Mouse (Mus musculus): ENCODE data around the gene Hhat.
A peak's percentile ranks its signal among the peaks of the same experiment; 100 is the strongest.

Hhat gene

DNA sequence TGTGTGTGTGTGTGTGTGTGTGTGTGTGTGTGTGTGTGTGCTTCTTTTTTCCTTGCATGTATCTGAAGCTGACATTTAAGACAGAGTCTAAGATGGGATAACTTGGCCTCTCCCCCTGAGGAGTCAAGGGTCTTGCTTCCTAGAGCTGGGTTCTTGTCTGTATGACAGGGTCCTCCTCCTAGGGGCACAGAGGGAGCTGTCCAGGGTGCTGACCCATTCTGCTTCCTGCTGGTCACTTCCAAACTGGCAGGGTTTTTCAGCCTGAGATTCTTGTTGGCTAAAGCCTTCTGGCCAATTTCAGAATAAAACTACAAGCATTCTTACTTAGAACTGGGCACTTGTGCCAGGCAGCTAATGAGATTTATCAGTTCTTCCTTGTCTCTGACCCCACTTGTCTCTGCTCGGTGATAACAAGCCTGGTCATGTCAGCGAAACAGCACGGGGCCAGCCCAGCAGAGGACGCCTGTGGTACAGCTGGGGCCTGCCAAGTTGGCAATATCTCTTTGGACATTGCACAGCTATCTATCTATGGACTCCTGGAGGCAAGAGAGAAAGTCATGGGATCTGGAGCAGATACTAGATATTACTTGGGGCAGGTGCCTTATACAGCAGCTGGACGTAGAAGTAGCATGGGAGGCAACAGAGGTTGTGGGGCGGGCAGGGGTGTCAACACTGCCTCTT, 313.4 kb downstream of the Hhat start:
- TF ChIP-seq NANOG (IDR thresholded peaks at IDR 0.05; ENCODE audit: borderline replicate concordance, low read length): no peak
- TF ChIP-seq CTCF (conservative IDR thresholded peaks at IDR 0.05; ENCODE audit: low read length): no peak
- TF ChIP-seq POU5F1 (IDR thresholded peaks at IDR 0.05; ENCODE audit: borderline replicate concordance, low read length): no peak
- peaks cover 47% of the 10 kb centered on the region for H3K4me1 ChIP-seq (replicated peaks; ENCODE audit: low read depth, low read length)
- H3K4me3 ChIP-seq (replicated peaks; ENCODE audit: low read length): no peak overlapping the region
- H3K27me3 ChIP-seq (ENCODE audit: insufficient read depth, low read length): 0 out of 2 replicates have a peak, but pooled peaks cover 2% of the 10 kb centered on the region
- peaks cover 11% of the 10 kb centered on the region for H3K9me3 ChIP-seq (ENCODE audit: low read length)
- H3K36me3 ChIP-seq (ENCODE audit: insufficient read depth, low read length): no peaks in the 10 kb centered on the region

DNA sequence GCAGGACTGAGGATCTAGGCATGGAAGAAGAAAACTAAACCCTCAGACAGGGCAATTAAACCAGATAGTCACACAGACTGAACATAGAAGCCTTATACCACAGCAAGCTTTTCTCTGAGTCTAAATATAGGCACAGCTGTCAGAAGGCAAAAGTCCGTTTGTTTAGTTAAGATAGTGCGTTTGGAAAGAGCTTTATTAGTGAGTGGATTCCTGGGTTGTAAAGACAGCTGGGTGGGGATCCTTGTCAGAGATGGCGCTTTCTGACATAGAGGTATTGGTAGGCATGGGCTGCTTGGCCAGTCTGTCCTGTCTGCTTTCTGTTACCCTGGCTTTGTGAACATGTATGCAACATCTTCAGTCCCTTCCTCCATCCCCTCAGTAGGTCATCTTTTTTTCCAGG, 314.0 kb downstream of the Hhat start:
- H3K36me3 ChIP-seq (ENCODE audit: insufficient read depth, low read length): no peaks in the 10 kb centered on the region
- peaks cover 50% of the 10 kb centered on the region for H3K4me1 ChIP-seq (replicated peaks; ENCODE audit: low read depth, low read length)
- 0 out of 2 replicates have a peak, but pooled peaks cover 2% of the 10 kb centered on the region for H3K27me3 ChIP-seq (ENCODE audit: insufficient read depth, low read length)
- peaks cover 18% of the 10 kb centered on the region for H3K9me3 ChIP-seq (ENCODE audit: low read length)
- H3K4me3 ChIP-seq (replicated peaks; ENCODE audit: low read length): no peak overlapping the region
- no peak for TF ChIP-seq NANOG (IDR thresholded peaks at IDR 0.05; ENCODE audit: borderline replicate concordance, low read length)
- TF ChIP-seq CTCF (conservative IDR thresholded peaks at IDR 0.05; ENCODE audit: low read length): no peak
- TF ChIP-seq POU5F1 (IDR thresholded peaks at IDR 0.05; ENCODE audit: borderline replicate concordance, low read length): no peak

DNA sequence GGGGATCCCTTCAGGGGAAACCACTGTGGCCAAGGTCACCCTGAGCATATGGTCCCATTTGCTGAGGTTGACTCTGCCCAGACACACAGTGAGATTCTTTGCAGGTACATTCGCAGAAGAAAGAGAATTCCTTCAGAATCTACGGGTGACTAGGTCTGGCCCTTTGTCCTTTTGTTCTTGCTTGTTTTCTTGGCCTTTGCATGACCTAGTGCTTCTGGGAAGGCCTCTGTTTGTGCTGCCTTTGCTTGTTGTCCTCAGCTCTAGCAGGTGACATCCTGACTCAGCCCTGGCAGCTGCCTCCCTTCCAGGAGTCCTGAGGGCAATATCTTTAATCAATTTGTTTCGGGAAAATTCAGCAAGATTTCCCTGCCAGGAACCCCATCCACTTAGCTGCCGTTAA, 316.0 kb downstream of the Hhat start:
- Histone ChIP-seq H3K9me3 (ENCODE audit: low read length) (peaks cover 34% of the 10 kb centered on the region), H3K36me3 (ENCODE audit: insufficient read depth, low read length) (no peaks in the 10 kb centered on the region), H3K27me3 (ENCODE audit: insufficient read depth, low read length) (no peaks in the 10 kb centered on the region), H3K4me1 (replicated peaks; ENCODE audit: low read depth, low read length) (peaks cover 69% of the 10 kb centered on the region), H3K4me3 (replicated peaks; ENCODE audit: low read length) (no peak overlapping the region)
- TF ChIP-seq NANOG (IDR thresholded peaks at IDR 0.05; ENCODE audit: borderline replicate concordance, low read length) (peak; percentile 41; the same call in 1 of the 2 replicates), CTCF (conservative IDR thresholded peaks at IDR 0.05; ENCODE audit: low read length) (no peak), POU5F1 (IDR thresholded peaks at IDR 0.05; ENCODE audit: borderline replicate concordance, low read length) (no peak)

DNA sequence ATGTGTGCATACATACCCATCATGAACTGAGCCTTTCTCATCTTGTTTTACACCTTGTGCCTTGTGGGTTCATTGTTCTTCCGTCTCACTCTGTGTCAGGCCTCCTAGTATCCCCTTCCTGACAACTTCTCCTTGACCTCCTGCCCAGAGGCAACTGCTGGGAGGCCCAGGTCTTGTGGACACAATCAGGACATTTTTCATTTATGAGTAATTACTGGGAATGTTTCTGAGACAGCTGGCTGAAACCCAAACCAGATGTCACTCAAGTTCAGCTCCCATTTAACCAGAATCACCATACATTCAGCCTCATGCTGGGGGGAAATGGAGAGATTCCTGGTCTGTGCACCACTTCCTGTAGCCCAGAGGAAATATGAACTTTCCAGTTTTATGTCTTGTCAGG, 316.5 kb downstream of the Hhat start:
- no peaks in the 10 kb centered on the region for H3K27me3 ChIP-seq (ENCODE audit: insufficient read depth, low read length)
- no peak overlapping the region for H3K4me3 ChIP-seq (replicated peaks; ENCODE audit: low read length)
- peaks cover 74% of the 10 kb centered on the region for H3K4me1 ChIP-seq (replicated peaks; ENCODE audit: low read depth, low read length)
- peaks cover 34% of the 10 kb centered on the region for H3K9me3 ChIP-seq (ENCODE audit: low read length)
- TF ChIP-seq POU5F1 (IDR thresholded peaks at IDR 0.05; ENCODE audit: borderline replicate concordance, low read length) (no peak), CTCF (conservative IDR thresholded peaks at IDR 0.05; ENCODE audit: low read length) (no peak), NANOG (IDR thresholded peaks at IDR 0.05; ENCODE audit: borderline replicate concordance, low read length) (no peak)
- H3K36me3 ChIP-seq (ENCODE audit: insufficient read depth, low read length): no peaks in the 10 kb centered on the region

DNA sequence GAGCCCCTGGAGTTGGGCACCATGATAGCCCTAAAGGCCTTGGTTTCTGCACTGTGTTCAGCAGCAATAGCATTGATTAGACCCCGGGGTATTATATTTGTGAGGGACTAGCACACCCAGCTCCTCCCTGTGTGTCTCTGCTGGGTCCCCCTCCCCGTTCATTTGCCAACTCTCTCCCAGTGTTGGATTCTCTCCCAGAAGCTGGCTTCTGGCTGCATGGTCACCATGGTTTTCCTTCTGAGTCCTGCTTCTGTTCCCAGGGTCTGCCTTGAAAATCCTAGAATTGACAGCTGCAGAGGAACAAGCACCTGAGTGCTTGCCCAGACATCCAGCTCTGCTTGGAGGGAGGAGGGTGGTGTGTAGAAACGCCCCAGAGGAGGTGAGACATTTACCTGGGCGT, 319.3 kb downstream of the Hhat start:
- Histone ChIP-seq H3K4me1 (replicated peaks; ENCODE audit: low read depth, low read length) (peaks cover 73% of the 10 kb centered on the region), H3K4me3 (replicated peaks; ENCODE audit: low read length) (no peak overlapping the region), H3K27me3 (ENCODE audit: insufficient read depth, low read length) (no peaks in the 10 kb centered on the region), H3K9me3 (ENCODE audit: low read length) (peaks cover 34% of the 10 kb centered on the region), H3K36me3 (ENCODE audit: insufficient read depth, low read length) (no peaks in the 10 kb centered on the region)
- TF ChIP-seq CTCF (conservative IDR thresholded peaks at IDR 0.05; ENCODE audit: low read length) (no peak), POU5F1 (IDR thresholded peaks at IDR 0.05; ENCODE audit: borderline replicate concordance, low read length) (no peak), NANOG (IDR thresholded peaks at IDR 0.05; ENCODE audit: borderline replicate concordance, low read length) (no peak)

GRCm38 (mm10) chr1:192450425-192450824, 320.6 kb downstream of the Hhat start:
- H3K4me3 ChIP-seq (replicated peaks; ENCODE audit: low read length): no peak overlapping the region
- no peak for TF ChIP-seq NANOG (IDR thresholded peaks at IDR 0.05; ENCODE audit: borderline replicate concordance, low read length)
- no peak for TF ChIP-seq CTCF (conservative IDR thresholded peaks at IDR 0.05; ENCODE audit: low read length)
- TF ChIP-seq POU5F1 (IDR thresholded peaks at IDR 0.05; ENCODE audit: borderline replicate concordance, low read length): no peak
- peaks cover 61% of the 10 kb centered on the region for H3K4me1 ChIP-seq (replicated peaks; ENCODE audit: low read depth, low read length)
- H3K9me3 ChIP-seq (ENCODE audit: low read length): peaks cover 34% of the 10 kb centered on the region
- no peaks in the 10 kb centered on the region for H3K27me3 ChIP-seq (ENCODE audit: insufficient read depth, low read length)
- no peaks in the 10 kb centered on the region for H3K36me3 ChIP-seq (ENCODE audit: insufficient read depth, low read length)

DNA sequence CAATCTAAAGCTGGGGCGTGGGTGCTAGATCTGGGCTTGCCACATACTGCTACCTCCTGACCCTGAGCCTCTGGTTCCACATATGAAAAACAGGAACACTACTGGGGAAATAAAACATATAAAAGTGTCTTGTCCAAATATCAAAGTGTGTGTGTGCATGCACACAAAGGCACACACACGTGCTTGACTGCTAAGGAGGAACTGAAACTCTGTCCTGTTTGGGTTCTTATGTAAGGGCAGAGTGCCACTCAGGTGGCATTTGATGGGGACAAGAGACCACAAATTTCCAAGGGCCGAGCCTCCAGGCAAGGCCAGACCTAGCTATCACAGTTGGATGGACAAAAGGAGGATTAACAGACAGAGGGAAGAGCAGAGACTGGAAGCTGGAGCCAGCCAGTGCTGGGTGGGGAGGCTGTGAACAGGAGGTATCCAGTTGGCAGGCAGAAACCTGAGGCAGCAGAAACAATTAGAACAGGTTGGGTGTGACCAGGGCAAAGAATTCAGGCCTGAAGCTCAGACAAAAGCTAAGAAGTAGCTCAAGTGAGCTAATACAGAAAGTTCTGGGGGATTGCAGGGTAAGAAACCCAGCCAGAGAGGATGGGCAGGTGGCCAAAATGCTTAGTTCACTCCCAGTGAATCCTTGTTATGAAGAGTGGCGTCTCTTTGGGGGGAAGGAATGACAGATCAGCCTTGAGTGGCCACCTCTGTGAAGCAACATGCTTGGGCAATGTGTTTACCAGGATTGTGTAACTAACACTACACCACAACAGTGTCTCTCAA, 321.3 kb downstream of the Hhat start:
- H3K36me3 ChIP-seq (ENCODE audit: insufficient read depth, low read length): no peaks in the 10 kb centered on the region
- TF ChIP-seq POU5F1 (IDR thresholded peaks at IDR 0.05; ENCODE audit: borderline replicate concordance, low read length): no peak
- no peak for TF ChIP-seq NANOG (IDR thresholded peaks at IDR 0.05; ENCODE audit: borderline replicate concordance, low read length)
- TF ChIP-seq CTCF (conservative IDR thresholded peaks at IDR 0.05; ENCODE audit: low read length): no peak
- no peaks in the 10 kb centered on the region for H3K27me3 ChIP-seq (ENCODE audit: insufficient read depth, low read length)
- peaks cover 34% of the 10 kb centered on the region for H3K9me3 ChIP-seq (ENCODE audit: low read length)
- peaks cover 59% of the 10 kb centered on the region for H3K4me1 ChIP-seq (replicated peaks; ENCODE audit: low read depth, low read length)
- H3K4me3 ChIP-seq (replicated peaks; ENCODE audit: low read length): no peak overlapping the region

DNA sequence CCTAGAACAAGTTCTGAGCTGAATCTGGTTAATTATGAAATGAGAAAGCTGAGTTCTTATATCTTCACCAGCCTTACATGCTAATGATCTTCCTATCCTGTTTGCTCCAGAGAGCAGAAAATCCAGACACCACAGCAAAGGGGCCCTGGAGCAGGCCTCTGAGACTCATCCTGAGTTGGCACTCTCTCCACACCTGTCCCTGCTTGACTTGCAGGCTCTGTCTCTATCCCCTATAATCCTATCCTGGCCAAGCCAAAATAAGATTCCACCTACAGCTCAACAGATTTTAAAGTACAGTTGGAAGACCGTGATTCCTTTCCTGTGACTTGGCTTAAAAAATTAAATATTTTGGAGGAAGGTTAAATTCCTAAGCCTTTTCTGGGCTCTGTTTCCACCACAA, 322.5 kb downstream of the Hhat start:
- H3K36me3 ChIP-seq (ENCODE audit: insufficient read depth, low read length): no peaks in the 10 kb centered on the region
- no peaks in the 10 kb centered on the region for H3K27me3 ChIP-seq (ENCODE audit: insufficient read depth, low read length)
- H3K9me3 ChIP-seq (ENCODE audit: low read length): peaks cover 31% of the 10 kb centered on the region
- TF ChIP-seq NANOG (IDR thresholded peaks at IDR 0.05; ENCODE audit: borderline replicate concordance, low read length) (no peak), CTCF (conservative IDR thresholded peaks at IDR 0.05; ENCODE audit: low read length) (no peak), POU5F1 (IDR thresholded peaks at IDR 0.05; ENCODE audit: borderline replicate concordance, low read length) (no peak)
- peaks cover 54% of the 10 kb centered on the region for H3K4me1 ChIP-seq (replicated peaks; ENCODE audit: low read depth, low read length)
- no peak overlapping the region for H3K4me3 ChIP-seq (replicated peaks; ENCODE audit: low read length)

Data from E14TG2a.4 (cell line).